Mouse (Mus musculus) cortical plate, adult 2 months (tissue): ENCODE data around the gene Sgca.

Source experiments
- CTCF ChIP-seq: fragments of 200-500 bp; IDR thresholded peaks from 2 replicates; pipeline ENCODE4 v1.5.1; 2011; ENCODE audit warnings: mild to moderate bottlenecking, control low read depth, low read length; ENCODE audit not compliant: insufficient read depth; ENCODE audit errors: extremely low read depth
- POLR2A ChIP-seq: fragments of 200-500 bp; IDR thresholded peaks from 2 replicates; pipeline ENCODE4 v1.6.1; 2011; ENCODE audit warnings: mild to moderate bottlenecking, low read length, control low read depth; ENCODE audit not compliant: insufficient read depth; ENCODE audit errors: extremely low read depth

GRCm38 (mm10) chr11:94930151-94930550 lies 46.0 kb downstream of the Sgca start:
- TF ChIP-seq POLR2A (no peak), CTCF (no peak)
